Mouse (Mus musculus) heart, adult 2 months (tissue): ENCODE data around the gene Cdca3.

Experiments used
- CTCF ChIP-seq: fragments of 200-600 bp; IDR thresholded peaks from 2 replicates; pipeline ENCODE4 v1.8.1; 2022; ENCODE audit warnings: antibody characterized with exemption, mild to moderate bottlenecking, moderate library complexity
- EP300 ChIP-seq: fragments of 200-500 bp; IDR thresholded peaks from 2 replicates; pipeline ENCODE4 v1.6.1; 2011; ENCODE audit warnings: low read depth, low read length, control low read depth; ENCODE audit not compliant: insufficient read depth
- POLR2A ChIP-seq: fragments of 200-500 bp; IDR thresholded peaks from 2 replicates; pipeline ENCODE4 v1.6.1; 2011; ENCODE audit warnings: mild to moderate bottlenecking, low read depth, low read length, control low read depth; ENCODE audit not compliant: insufficient read depth

- no peak for TF ChIP-seq CTCF
- no peak for TF ChIP-seq POLR2A
- no peak for TF ChIP-seq EP300
Observed at GRCm38 (mm10) chr6:124881821-124882220, 52.5 kb downstream of the Cdca3 start.
